Mouse (Mus musculus) forelimb bud, embryonic 11.5 days (tissue): Measurements from ENCODE around the gene Xrcc2.
"Not testable (repeated sequence)": the region's sequence is repeated elsewhere in the genome, so short reads cannot be mapped to it uniquely, and the experiment has no call there.

Source experiments
- DNase-seq: peaks from one replicate; pipeline ENCODE4 v3.0.0-alpha.2; 2012; ENCODE audit warnings: low read depth, low spot score

Xrcc2 gene

GRCm38 (mm10) chr5:25705567-25706349 is at the start of gene Xrcc2:
Gene Xrcc2, minus strand, starts transcription at chr5:25705825.
- peak; percentile 96 for DNase-seq

- DNase-seq: no peak
These were observed 48.7 kb upstream of the Xrcc2 start for GRCm38 (mm10) chr5:25754236-25754766.

GRCm38 (mm10) chr5:25753556-25754235 is 48.1 kb upstream of the Xrcc2 start:
- no peak for DNase-seq

- DNase-seq: no peak
These were observed 47.2 kb upstream of the Xrcc2 start for GRCm38 (mm10) chr5:25752862-25753261.

GRCm38 (mm10) chr5:25751552-25751951 is 45.9 kb upstream of the Xrcc2 start:
- DNase-seq: no peak

- no peak for DNase-seq
These were observed 43.0 kb upstream of the Xrcc2 start for GRCm38 (mm10) chr5:25748613-25749012.

GRCm38 (mm10) chr5:25747904-25748303 is 42.3 kb upstream of the Xrcc2 start:
- no peak for DNase-seq

- not testable (repeated sequence) for DNase-seq
These were observed 33.3 kb upstream of the Xrcc2 start for GRCm38 (mm10) chr5:25738902-25739301.

- no peak for DNase-seq
These were observed 32.8 kb upstream of the Xrcc2 start for GRCm38 (mm10) chr5:25738448-25738847.

GRCm38 (mm10) chr5:25735861-25736260 is 30.2 kb upstream of the Xrcc2 start:
- no peak for DNase-seq

- DNase-seq: peak; percentile 16
These were observed 28.7 kb upstream of the Xrcc2 start for GRCm38 (mm10) chr5:25734318-25734717.

- no peak for DNase-seq
These were observed 18.6 kb upstream of the Xrcc2 start for GRCm38 (mm10) chr5:25724134-25724675.

GRCm38 (mm10) chr5:25723016-25723415 is 17.4 kb upstream of the Xrcc2 start:
- DNase-seq: no peak

GRCm38 (mm10) chr5:25719390-25719789 is 13.8 kb upstream of the Xrcc2 start:
- DNase-seq: no peak

- not testable (repeated sequence) for DNase-seq
These were observed 7.5 kb upstream of the Xrcc2 start for GRCm38 (mm10) chr5:25713001-25713706.

- no peak for DNase-seq
These were observed 691 bp downstream of the Xrcc2 start for GRCm38 (mm10) chr5:25704702-25705566.

- no peak for DNase-seq
These were observed 7.7 kb downstream of the Xrcc2 start for GRCm38 (mm10) chr5:25697941-25698340.

GRCm38 (mm10) chr5:25696256-25696655 is 9.4 kb downstream of the Xrcc2 start:
- DNase-seq: no peak

GRCm38 (mm10) chr5:25695786-25696185 is 9.8 kb downstream of the Xrcc2 start:
- DNase-seq: no peak

- no peak for DNase-seq
These were observed 33.7 kb downstream of the Xrcc2 start for GRCm38 (mm10) chr5:25671696-25672520.
